34 mouse cellular contexts compared by ENCODE assay signal in genomic region chr8:122360696-122361416, GRCm38 (mm10). TPM values are rescaled to one million over a fixed set of nuclear protein-coding genes. Genes with fewer than 3 reads are reported as not detected.
DNase-seq lines count a peak whose midpoint lies in the region; ATAC-seq and TF ChIP-seq lines count a peak whose summit lies in the region.
"Had no signal": no experiment of that assay in that cellular context is flagged by ENCODE, and none has a peak within 500 bp of the region (broad histone marks: within the 10 kb centered on the region; RNA-seq: fewer than 3 reads in every experiment).

Gene Trhr2, minus strand, starts transcription at chr8:122360746.

- no peaks in the 10 kb centered on the region for H3K9me3 ChIP-seq in intestine, embryonic 15.5 days
- H3K9me3 ChIP-seq in intestine, postnatal 0 days (ENCODE audit: control insufficient read depth): no peaks in the 10 kb centered on the region
- H3K9me3 ChIP-seq in midbrain, embryonic 11.5 days (ENCODE audit: control insufficient read depth, low read length): no peaks in the 10 kb centered on the region
- H3K9me3 ChIP-seq in midbrain, embryonic 14.5 days (ENCODE audit: control insufficient read depth, low read length): no peaks in the 10 kb centered on the region
- H3K9me3 ChIP-seq in intestine, embryonic 16.5 days (ENCODE audit: control insufficient read depth, low read length): no peaks in the 10 kb centered on the region
- no peaks in the 10 kb centered on the region for H3K9me3 ChIP-seq in kidney, embryonic 14.5 days (ENCODE audit: control insufficient read depth, low read length)
- H3K9me3 ChIP-seq: embryonic facial prominence, embryonic 13.5 days; heart, embryonic 12.5 days; heart, embryonic 15.5 days; hindbrain, embryonic 10.5 days; hindbrain, embryonic 13.5 days had no signal

- 74% methylated on average over 7 of the region's 7 CpGs for WGBS in intestine, embryonic 15.5 days
- 69% methylated on average over 7 of the region's 7 CpGs for WGBS in intestine, postnatal 0 days
- 81% methylated on average over 7 of the region's 7 CpGs for WGBS in midbrain, embryonic 11.5 days
- WGBS in midbrain, embryonic 14.5 days: 76% methylated on average over 7 of the region's 7 CpGs
- WGBS in intestine, embryonic 16.5 days: 71% methylated on average over 7 of the region's 7 CpGs
- 75% methylated on average over 7 of the region's 7 CpGs for WGBS in kidney, embryonic 14.5 days

- H3K4me3 ChIP-seq in intestine, embryonic 15.5 days (replicated peaks): no peak within 1 kb of the TSS
- H3K4me3 ChIP-seq in intestine, postnatal 0 days (ENCODE audit: low read depth, low read length): no peak within 1 kb of the TSS
- H3K4me3 ChIP-seq in midbrain, embryonic 11.5 days (ENCODE audit: low read depth, low read length): no peak within 1 kb of the TSS
- H3K4me3 ChIP-seq in midbrain, embryonic 14.5 days (replicated peaks; ENCODE audit: low read depth, low read length): no peak within 1 kb of the TSS
- H3K4me3 ChIP-seq in intestine, embryonic 16.5 days (ENCODE audit: low read length): no peak within 1 kb of the TSS
- H3K4me3 ChIP-seq in kidney, embryonic 14.5 days (ENCODE audit: low read length): no peak within 1 kb of the TSS
- H3K4me3 ChIP-seq: embryonic facial prominence, embryonic 13.5 days; gastrocnemius, adult 2 months; heart, embryonic 12.5 days; heart, embryonic 15.5 days; hindbrain, embryonic 10.5 days; hindbrain, embryonic 13.5 days had no signal

- no peaks in the 10 kb centered on the region for H3K36me3 ChIP-seq in intestine, embryonic 15.5 days
- H3K36me3 ChIP-seq in intestine, postnatal 0 days (ENCODE audit: control insufficient read depth, insufficient read depth): no peaks in the 10 kb centered on the region
- no peaks in the 10 kb centered on the region for H3K36me3 ChIP-seq in midbrain, embryonic 11.5 days (ENCODE audit: control insufficient read depth, insufficient read depth, low read length)
- H3K36me3 ChIP-seq in midbrain, embryonic 14.5 days (ENCODE audit: control insufficient read depth, insufficient read depth, low read length): no peaks in the 10 kb centered on the region
- no peaks in the 10 kb centered on the region for H3K36me3 ChIP-seq in intestine, embryonic 16.5 days (ENCODE audit: control insufficient read depth, insufficient read depth, low read length)
- no peaks in the 10 kb centered on the region for H3K36me3 ChIP-seq in kidney, embryonic 14.5 days (ENCODE audit: control insufficient read depth, insufficient read depth, low read length)
- H3K36me3 ChIP-seq: embryonic facial prominence, embryonic 13.5 days; G1E; heart, embryonic 12.5 days; heart, embryonic 15.5 days; hindbrain, embryonic 10.5 days; hindbrain, embryonic 13.5 days had no signal

- no peak within 1 kb of the TSS for H3K27ac ChIP-seq in intestine, embryonic 15.5 days
- H3K27ac ChIP-seq in intestine, postnatal 0 days (ENCODE audit: low read depth, low read length): no peak within 1 kb of the TSS
- H3K27ac ChIP-seq in midbrain, embryonic 11.5 days (ENCODE audit: low read depth, low read length): no peak within 1 kb of the TSS
- no peak within 1 kb of the TSS for H3K27ac ChIP-seq in midbrain, embryonic 14.5 days (replicated peaks; ENCODE audit: low read depth, low read length)
- H3K27ac ChIP-seq in intestine, embryonic 16.5 days (ENCODE audit: low read length): no peak within 1 kb of the TSS
- no peak within 1 kb of the TSS for H3K27ac ChIP-seq in kidney, embryonic 14.5 days (ENCODE audit: low read depth, low read length)
- H3K27ac ChIP-seq: gastrocnemius, adult 2 months; heart, embryonic 15.5 days; hindbrain, embryonic 10.5 days; hindbrain, embryonic 13.5 days had no signal

- H3K9ac ChIP-seq in intestine, embryonic 15.5 days: no peak within 1 kb of the TSS
- H3K9ac ChIP-seq in intestine, postnatal 0 days (ENCODE audit: low read depth, low read length): no peak within 1 kb of the TSS
- no peak within 1 kb of the TSS for H3K9ac ChIP-seq in midbrain, embryonic 11.5 days (ENCODE audit: low read length)
- no peak within 1 kb of the TSS for H3K9ac ChIP-seq in midbrain, embryonic 14.5 days (replicated peaks; ENCODE audit: low read length)
- no peak within 1 kb of the TSS for H3K9ac ChIP-seq in intestine, embryonic 16.5 days (ENCODE audit: low read depth, low read length)
- H3K9ac ChIP-seq in kidney, embryonic 14.5 days (ENCODE audit: low read depth, low read length): no peak within 1 kb of the TSS
- H3K9ac ChIP-seq: embryonic facial prominence, embryonic 13.5 days; forebrain, postnatal 0 days; heart, embryonic 12.5 days; heart, embryonic 15.5 days; hindbrain, embryonic 13.5 days had no signal

- DNase-seq in midbrain, embryonic 11.5 days (ENCODE audit: low spot score, missing footprints): peak; percentile 70
- DNase-seq in midbrain, embryonic 14.5 days: no peak
- DNase-seq in gastrocnemius, postnatal 25 days: no peak
- DNase-seq: adrenal gland, adult 2 months; adrenal gland, postnatal 14 days; B cell, adult 2 months; cerebellum, adult 11 months; cerebellum, adult 2 months; cerebellum, adult 9-11 months; cerebellum, postnatal 25 days; forebrain, postnatal 0 days; gastrocnemius, adult 2 months; gastrocnemius, postnatal 14 days; heart, adult 18-20 months; heart, postnatal 10 days; heart, postnatal 36 days had no signal

- peaks cover 4% of the 10 kb centered on the region; the same call in 1 of the 2 replicates for H3K27me3 ChIP-seq in intestine, embryonic 15.5 days (replicated peaks)
- no peaks in the 10 kb centered on the region for H3K27me3 ChIP-seq in intestine, postnatal 0 days (replicated peaks; ENCODE audit: control insufficient read depth, insufficient read depth, low read length)
- no peaks in the 10 kb centered on the region for H3K27me3 ChIP-seq in midbrain, embryonic 11.5 days (ENCODE audit: control insufficient read depth, insufficient read depth, low read length)
- H3K27me3 ChIP-seq in midbrain, embryonic 14.5 days (ENCODE audit: control insufficient read depth, insufficient read depth, low read length): no peaks in the 10 kb centered on the region
- no peaks in the 10 kb centered on the region for H3K27me3 ChIP-seq in intestine, embryonic 16.5 days (replicated peaks; ENCODE audit: control insufficient read depth, insufficient read depth, low read length)
- H3K27me3 ChIP-seq in kidney, embryonic 14.5 days (ENCODE audit: control insufficient read depth, insufficient read depth, low read length): no peaks in the 10 kb centered on the region
- H3K27me3 ChIP-seq: CH12.LX, Patski had no signal

- H3K4me1 ChIP-seq in intestine, embryonic 15.5 days (replicated peaks): peaks cover 4% of the 10 kb centered on the region; the same call in 1 of the 2 replicates
- no peaks in the 10 kb centered on the region for H3K4me1 ChIP-seq in intestine, postnatal 0 days (replicated peaks; ENCODE audit: control insufficient read depth, insufficient read depth, low read length)
- H3K4me1 ChIP-seq in midbrain, embryonic 11.5 days (ENCODE audit: control insufficient read depth, insufficient read depth, low read length): no peaks in the 10 kb centered on the region
- no peaks in the 10 kb centered on the region for H3K4me1 ChIP-seq in midbrain, embryonic 14.5 days (ENCODE audit: control insufficient read depth, insufficient read depth, low read length)
- H3K4me1 ChIP-seq in intestine, embryonic 16.5 days (ENCODE audit: control insufficient read depth, insufficient read depth, low read length): peaks cover 3% of the 10 kb centered on the region; the same call in 1 of the 2 replicates
- H3K4me1 ChIP-seq in kidney, embryonic 14.5 days (ENCODE audit: control insufficient read depth, insufficient read depth, low read length): no peaks in the 10 kb centered on the region
- H3K4me1 ChIP-seq: heart, embryonic 12.5 days; heart, embryonic 15.5 days had no signal

- H3K4me2 ChIP-seq in intestine, embryonic 15.5 days (replicated peaks): no peak within 1 kb of the TSS
- no peak within 1 kb of the TSS for H3K4me2 ChIP-seq in intestine, postnatal 0 days (replicated peaks; ENCODE audit: low read depth)
- no peak within 1 kb of the TSS for H3K4me2 ChIP-seq in midbrain, embryonic 11.5 days
- no peak within 1 kb of the TSS for H3K4me2 ChIP-seq in midbrain, embryonic 14.5 days (ENCODE audit: low read length)
- H3K4me2 ChIP-seq in intestine, embryonic 16.5 days (ENCODE audit: low read depth, low read length): no peak within 1 kb of the TSS
- H3K4me2 ChIP-seq in kidney, embryonic 14.5 days (replicated peaks; ENCODE audit: low read depth, low read length): no peak within 1 kb of the TSS
- H3K4me2 ChIP-seq: embryonic facial prominence, embryonic 13.5 days; heart, embryonic 12.5 days; heart, embryonic 15.5 days; hindbrain, embryonic 13.5 days had no signal

- TF ChIP-seq CTCF in intestine, postnatal 0 days (IDR thresholded peaks at IDR 0.05; ENCODE audit: low read depth): no peak

- ATAC-seq in intestine, embryonic 15.5 days: 0 out of 2 replicates have a peak, but pooled peaks have one; percentile 41
- no peak for ATAC-seq in intestine, postnatal 0 days
- ATAC-seq in midbrain, embryonic 11.5 days (ENCODE audit: low FRiP score): no peak
- no peak for ATAC-seq in midbrain, embryonic 14.5 days (ENCODE audit: low FRiP score, low TSS enrichment)
- peak; percentile 70; the same call in 1 of the 2 replicates for ATAC-seq in intestine, embryonic 16.5 days
- ATAC-seq in kidney, embryonic 14.5 days (ENCODE audit: low FRiP score, low TSS enrichment): no peak
- ATAC-seq: forebrain, embryonic 14.5 days; forebrain, postnatal 0 days; hindbrain, embryonic 16.5 days; Patski had no signal

RNA-seq across cellular contexts. Expression of gene Trhr2, which starts in this region (rescaled TPM):
- not detected in 2 replicates for polyA plus RNA-seq in intestine, embryonic 15.5 days (2015; fragmentation: Nextera tagmentation; extraction: Ambion mirVana)
- not detected in 2 replicates for polyA plus RNA-seq in intestine, postnatal 0 days (2015; fragmentation: Nextera tagmentation; extraction: Ambion mirVana)
- polyA plus RNA-seq in midbrain, embryonic 11.5 days (2014; fragmentation: Nextera tagmentation; extraction: Ambion mirVana): not detected in 2 replicates
- not detected in 2 replicates for polyA plus RNA-seq in midbrain, embryonic 14.5 days (2014; fragmentation: Nextera tagmentation; extraction: Ambion mirVana)
- polyA plus RNA-seq in intestine, embryonic 16.5 days (2015; fragmentation: Nextera tagmentation; extraction: Ambion mirVana): not detected in 2 replicates
- polyA plus RNA-seq in kidney, embryonic 14.5 days (2014; fragmentation: Nextera tagmentation; extraction: Ambion mirVana): not detected in 2 replicates
- total RNA-seq in gastrocnemius, postnatal 25 days (2021): not detected
- total RNA-seq: adrenal gland, adult 2 months; adrenal gland, postnatal 14 days; adrenal gland, postnatal 4 days; common myeloid progenitor, adult 5-6 weeks; forebrain, postnatal 0 days; G1E; gastrocnemius, adult 2 months; gastrocnemius, postnatal 14 days; heart, adult 18-20 months; heart, postnatal 10 days; heart, postnatal 36 days had no signal
- polyA plus RNA-seq: adrenal gland, adult 2 months; forebrain, embryonic 11.5 days; forebrain, embryonic 14.5 days; G1E; gonadal fat pad, adult 2 months; heart, embryonic 12.5 days; heart, embryonic 15.5 days; hindbrain, embryonic 10.5 days; hindbrain, embryonic 13.5 days had no signal

Comparison
In these comparisons a context has a peak if more than half of its experiments do, and no peak if none do; other contexts are left out.
1. Peak in ATAC-seq in intestine, embryonic 15.5 days; RNA of the gene not detected or under 1 TPM.
2. Peak in DNase-seq in midbrain, embryonic 11.5 days; RNA of the gene not detected or under 1 TPM.
3. Peak in ATAC-seq in intestine, embryonic 16.5 days; RNA of the gene not detected or under 1 TPM.